Mouse (Mus musculus) C2C12 (cell line): ENCODE measurements around the gene L1td1. TPM values are rescaled to one million over a fixed set of nuclear protein-coding genes. Genes with fewer than 3 reads are reported as not detected.

ENCODE experiments used
- H3K27me3 ChIP-seq: one replicate; pipeline ENCODE4 v1.6.1; 2011; ENCODE audit not compliant: control insufficient read depth, insufficient read depth, insufficient read length
- H3K36me3 ChIP-seq: one replicate; pipeline ENCODE4 v1.6.1; 2011; ENCODE audit not compliant: control insufficient read depth, insufficient read depth
- H3K4me3 ChIP-seq: one replicate; pipeline ENCODE4 v1.5.1; 2011; ENCODE audit warnings: mild to moderate bottlenecking, control low read depth; ENCODE audit not compliant: poor library complexity, insufficient read depth, severe bottlenecking
- H3K79me2 ChIP-seq: one replicate; pipeline ENCODE4 v1.6.1; 2011; ENCODE audit not compliant: control insufficient read depth, insufficient read depth
- H3K79me3 ChIP-seq: one replicate; pipeline ENCODE4 v1.6.1; 2011; ENCODE audit warnings: low read depth, control low read depth
- H3ac ChIP-seq: one replicate; pipeline ENCODE3; 2011; ENCODE audit warnings: low read depth; ENCODE audit not compliant: control insufficient read depth, insufficient read length
- CEBPB ChIP-seq: IDR thresholded peaks from one replicate; pipeline ENCODE4 v1.6.1; 2011; ENCODE audit warnings: low read depth, mild to moderate bottlenecking, control low read depth, moderate library complexity
- CTCF ChIP-seq: IDR thresholded peaks from one replicate; pipeline ENCODE4 v1.5.1; 2011; ENCODE audit not compliant: control insufficient read depth, insufficient read depth, insufficient read length
- FOSL1 ChIP-seq: IDR thresholded peaks from one replicate; pipeline ENCODE4 v1.8.0; 2011; ENCODE audit warnings: mild to moderate bottlenecking, low read length; ENCODE audit not compliant: poor library complexity, insufficient read depth, severe bottlenecking
- MAX ChIP-seq: IDR thresholded peaks from one replicate; pipeline ENCODE4 v1.6.1; 2011; ENCODE audit warnings: mild to moderate bottlenecking, control low read depth
- MYOD1 ChIP-seq: IDR thresholded peaks from one replicate; pipeline ENCODE4 v1.6.1; 2011; ENCODE audit warnings: low read depth; ENCODE audit not compliant: control insufficient read depth, insufficient read length
- MYOG ChIP-seq: IDR thresholded peaks from one replicate; pipeline ENCODE4 v1.6.1; 2011; ENCODE audit not compliant: control insufficient read depth, insufficient read length; ENCODE audit errors: extremely low read depth
- USF1 ChIP-seq: IDR thresholded peaks from one replicate; pipeline ENCODE4 v1.6.1; 2011; ENCODE audit warnings: low read depth, mild to moderate bottlenecking, control low read depth, moderate library complexity
- polyA plus RNA-seq: library from polyadenylated mRNA; unstranded; fragments of >200 nt; fragmentation: generic; extraction: Trizol; gene quantifications from one replicate; pipeline ENCODE4 v1.2.1, GENCODE M21; 2012; ENCODE audit warnings: missing spikeins

Gene L1td1
- polyA plus RNA-seq, 1 experiment, result not detected

DNA sequence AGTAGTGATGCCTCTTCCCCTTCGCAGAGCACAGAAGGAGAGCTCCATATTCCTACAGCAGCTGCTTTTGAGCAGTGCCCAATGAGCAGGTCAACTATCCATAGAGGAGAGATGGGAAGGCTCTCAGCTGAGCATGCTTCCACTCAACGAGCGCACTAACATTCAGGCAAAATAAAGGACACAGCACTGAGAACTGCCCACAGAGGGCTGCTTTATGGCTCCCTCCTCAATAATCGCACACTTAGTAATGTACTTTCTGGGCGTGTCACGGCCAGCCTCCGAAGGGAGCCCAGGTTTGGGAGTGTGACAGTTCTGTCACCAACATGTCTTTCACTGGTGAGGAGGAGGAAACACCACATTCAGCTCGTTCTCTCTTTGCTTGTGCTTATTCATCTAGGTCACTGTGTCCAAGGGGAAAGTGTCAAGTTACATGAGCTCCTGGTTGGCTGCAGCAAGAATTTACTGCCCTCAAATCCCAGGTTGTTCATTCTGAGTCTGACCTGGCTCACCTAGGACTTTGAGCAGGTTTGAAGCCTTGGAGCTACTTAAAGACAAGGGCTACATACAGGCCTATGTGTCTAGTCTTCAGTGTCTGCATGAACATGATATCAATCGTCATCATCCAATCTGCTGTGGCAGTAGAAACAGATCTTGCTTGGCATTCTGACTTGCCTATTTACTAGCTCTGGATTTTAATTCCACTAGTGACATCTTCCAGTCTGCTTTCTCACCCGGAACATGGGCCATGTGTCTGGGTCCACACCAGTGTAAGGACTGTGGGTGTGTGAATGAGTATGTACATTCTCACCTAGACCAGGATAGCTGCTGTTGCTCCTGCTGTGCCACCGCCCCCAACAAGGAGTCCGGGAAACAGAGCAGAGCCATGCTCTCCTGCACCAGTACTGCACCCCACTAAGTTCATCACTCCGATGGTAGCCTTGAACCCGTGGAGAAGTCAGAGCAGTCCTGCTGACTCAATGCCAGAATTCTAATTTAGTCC is 40.9 kb downstream of the L1td1 start:
- Histone ChIP-seq H3K36me3 (no peaks in the 10 kb centered on the region), H3ac (no peak overlapping the region)

GRCm38 (mm10) chr4:98773785-98774184 is 47.3 kb downstream of the L1td1 start:
- Histone ChIP-seq H3ac (no peak overlapping the region), H3K79me2 (no peaks in the 10 kb centered on the region), H3K4me3 (no peak overlapping the region), H3K27me3 (no peaks in the 10 kb centered on the region), H3K79me3 (no peaks in the 10 kb centered on the region), H3K36me3 (no peaks in the 10 kb centered on the region)
- no peak for TF ChIP-seq MYOD1
- TF ChIP-seq FOSL1, result no peak
- no peak for TF ChIP-seq MAX
- no peak for TF ChIP-seq CTCF
- TF ChIP-seq CEBPB, result no peak
- no peak for TF ChIP-seq USF1
- no peak for TF ChIP-seq MYOG

More for the DNA sequence above, 40.9 kb downstream of the L1td1 start:
- Histone ChIP-seq H3K79me3 (no peaks in the 10 kb centered on the region), H3K79me2 (no peaks in the 10 kb centered on the region), H3K4me3 (no peak overlapping the region), H3K27me3 (no peaks in the 10 kb centered on the region)
- no peak for TF ChIP-seq MYOG
- TF ChIP-seq USF1, result no peak
- no peak for TF ChIP-seq MAX
- no peak for TF ChIP-seq CTCF
- no peak for TF ChIP-seq FOSL1
- no peak for TF ChIP-seq MYOD1

DNA sequence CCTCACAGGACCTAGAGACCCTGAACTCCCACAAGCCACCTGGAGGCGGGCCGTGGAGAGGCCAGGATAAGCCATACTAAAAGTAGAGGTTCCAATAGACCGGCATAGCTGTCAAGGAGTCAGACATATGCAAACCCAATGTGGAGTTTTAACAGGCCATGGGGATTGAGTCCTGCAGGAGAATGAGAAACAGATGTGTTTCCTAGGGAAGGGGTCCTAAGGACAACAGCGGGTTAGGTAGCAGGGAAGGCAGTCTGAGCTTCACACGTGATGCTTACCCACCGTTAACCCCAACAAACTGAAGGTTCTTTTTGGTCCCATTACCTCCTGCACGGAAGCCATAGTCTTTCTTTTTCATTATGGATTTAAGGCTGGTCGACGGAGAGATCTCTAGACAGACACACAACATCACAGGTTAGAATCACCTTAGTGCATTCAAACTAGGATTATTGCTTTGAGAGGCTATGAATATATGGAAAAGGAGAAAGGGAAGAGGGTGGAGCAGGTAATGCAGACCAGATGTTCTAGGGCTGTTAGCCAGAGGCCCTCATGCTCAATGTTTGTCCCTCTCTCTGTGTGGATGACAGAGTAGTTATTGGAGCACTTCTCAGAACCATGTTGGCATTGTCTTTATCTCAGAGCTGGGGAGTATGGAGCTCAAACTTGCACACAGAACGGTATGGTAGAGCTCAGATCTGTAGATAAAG is 50.3 kb downstream of the L1td1 start:
- TF ChIP-seq MYOG, result no peak
- no peak for TF ChIP-seq CEBPB
- no peak for TF ChIP-seq FOSL1
- no peak for TF ChIP-seq CTCF
- no peak for TF ChIP-seq MAX
- no peak for TF ChIP-seq USF1
- TF ChIP-seq MYOD1, result no peak
- Histone ChIP-seq H3K36me3 (no peaks in the 10 kb centered on the region), H3ac (no peak overlapping the region), H3K4me3 (no peak overlapping the region), H3K79me3 (no peaks in the 10 kb centered on the region), H3K79me2 (no peaks in the 10 kb centered on the region), H3K27me3 (no peaks in the 10 kb centered on the region)

GRCm38 (mm10) chr4:98777464-98777863 is 50.9 kb downstream of the L1td1 start:
- H3K79me2 ChIP-seq, result no peaks in the 10 kb centered on the region
- H3K36me3 ChIP-seq, result no peaks in the 10 kb centered on the region
- H3ac ChIP-seq, result no peak overlapping the region
- H3K4me3 ChIP-seq, result no peak overlapping the region
- no peak for TF ChIP-seq FOSL1
- no peak for TF ChIP-seq MYOG
- no peak for TF ChIP-seq CEBPB
- no peak for TF ChIP-seq MYOD1
- TF ChIP-seq MAX, result no peak
- no peak for TF ChIP-seq CTCF
- TF ChIP-seq USF1, result no peak
- no peaks in the 10 kb centered on the region for H3K79me3 ChIP-seq
- H3K27me3 ChIP-seq, result no peaks in the 10 kb centered on the region

DNA sequence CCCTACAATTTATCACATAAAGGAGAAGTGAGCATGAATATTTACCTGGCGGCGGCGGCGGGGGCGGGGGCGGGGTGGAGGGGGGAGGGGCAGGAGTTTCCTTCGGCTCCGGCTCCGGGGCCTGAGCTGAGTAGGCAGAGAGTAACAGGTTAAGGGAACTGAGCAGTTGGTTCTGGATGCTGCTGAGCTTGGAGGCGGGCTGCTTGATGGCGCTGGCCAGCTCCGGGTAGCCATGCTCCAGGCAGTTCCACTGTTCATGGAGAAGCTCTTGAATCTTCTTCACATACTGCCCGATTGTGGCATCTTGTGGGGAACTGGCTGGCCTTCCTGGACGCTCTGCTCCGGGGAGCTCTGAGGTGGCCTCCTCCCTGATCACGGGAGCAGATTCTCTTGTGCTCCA is 51.7 kb downstream of the L1td1 start:
- Histone ChIP-seq H3K4me3 (no peak overlapping the region), H3K27me3 (no peaks in the 10 kb centered on the region), H3K79me3 (no peaks in the 10 kb centered on the region), H3K79me2 (no peaks in the 10 kb centered on the region), H3K36me3 (no peaks in the 10 kb centered on the region), H3ac (no peak overlapping the region)
- TF ChIP-seq FOSL1 (no peak), USF1 (no peak), CEBPB (no peak), MAX (no peak), MYOG (no peak), CTCF (no peak), MYOD1 (no peak)
